Mouse (Mus musculus): Measurements from ENCODE around the gene Pdik1l. TPM values are rescaled to one million over a fixed set of nuclear protein-coding genes. Genes with fewer than 3 reads are reported as not detected.

Gene Pdik1l
- polyA plus RNA-seq, 1 experiment from 2014 or later, result 21.6 TPM

DNA sequence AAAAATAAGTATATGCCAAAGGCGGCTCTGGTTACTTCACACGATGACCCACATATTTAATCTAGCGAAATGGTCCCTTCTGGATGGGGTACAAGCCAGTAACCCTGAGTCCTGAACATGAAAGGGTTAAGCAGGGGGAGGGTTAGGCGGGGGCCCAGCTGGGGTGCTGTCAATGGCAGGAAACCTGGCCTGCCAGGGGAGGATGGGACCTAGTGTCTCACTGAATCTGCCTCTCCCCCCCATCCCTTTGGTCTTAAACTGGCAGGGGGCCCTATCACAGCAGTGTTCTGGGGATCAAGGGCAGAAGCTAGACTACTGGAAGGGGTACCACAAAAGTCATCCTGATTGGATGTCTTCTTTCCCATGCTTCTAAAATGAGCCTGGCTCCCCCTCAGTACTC, 31.8 kb downstream of the Pdik1l start:
- H3K4me1 ChIP-seq, result peaks cover 75% of the 10 kb centered on the region
- peak overlapping the region; percentile 78 for H3K27ac ChIP-seq
- H3K4me3 ChIP-seq (replicated peaks), result no peak overlapping the region
- H3K36me3 ChIP-seq, result no peaks in the 10 kb centered on the region
- 39% methylated on average over 4 of the region's 4 CpGs for WGBS
- 0 out of 2 replicates have a peak, but pooled peaks have one; percentile 15 for ATAC-seq (replicated peaks; ENCODE audit: low FRiP score)
- H3K9me3 ChIP-seq (replicated peaks), result no peaks in the 10 kb centered on the region
- peak overlapping the region; percentile 15; the same call in 1 of the 2 replicates for H3K4me2 ChIP-seq
- H3K9ac ChIP-seq, result no peak overlapping the region
- H3K27me3 ChIP-seq, result peaks cover 44% of the 10 kb centered on the region

DNA sequence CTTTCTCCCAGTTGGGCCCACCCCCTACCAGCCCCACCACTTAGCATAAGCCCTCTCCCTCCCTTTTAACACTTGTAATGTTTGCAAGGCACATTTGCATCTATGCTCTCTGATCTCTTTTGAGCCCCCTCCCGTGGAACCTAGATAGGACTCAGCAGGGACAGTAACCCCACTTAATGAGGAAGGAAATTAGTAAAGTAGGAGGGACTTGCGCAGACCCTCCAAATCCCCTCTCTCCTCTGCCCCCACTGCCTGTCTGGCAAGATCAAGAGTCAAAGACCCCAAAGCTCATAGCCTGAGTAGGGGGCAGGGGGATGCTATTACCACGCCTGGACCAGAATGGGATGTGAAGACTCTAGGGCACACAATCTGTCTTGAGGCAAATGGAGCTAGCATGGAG, 32.9 kb downstream of the Pdik1l start:
- H3K9me3 ChIP-seq (replicated peaks), result no peaks in the 10 kb centered on the region
- ATAC-seq (replicated peaks; ENCODE audit: low FRiP score), result no peak
- H3K4me3 ChIP-seq (replicated peaks), result no peak overlapping the region
- H3K9ac ChIP-seq, result no peak overlapping the region
- no peaks in the 10 kb centered on the region for H3K36me3 ChIP-seq
- 55% methylated on average over 3 of the region's 3 CpGs for WGBS
- H3K27me3 ChIP-seq, result peaks cover 54% of the 10 kb centered on the region
- H3K27ac ChIP-seq, result no peak overlapping the region
- peaks cover 86% of the 10 kb centered on the region for H3K4me1 ChIP-seq
- H3K4me2 ChIP-seq, result no peak overlapping the region

DNA sequence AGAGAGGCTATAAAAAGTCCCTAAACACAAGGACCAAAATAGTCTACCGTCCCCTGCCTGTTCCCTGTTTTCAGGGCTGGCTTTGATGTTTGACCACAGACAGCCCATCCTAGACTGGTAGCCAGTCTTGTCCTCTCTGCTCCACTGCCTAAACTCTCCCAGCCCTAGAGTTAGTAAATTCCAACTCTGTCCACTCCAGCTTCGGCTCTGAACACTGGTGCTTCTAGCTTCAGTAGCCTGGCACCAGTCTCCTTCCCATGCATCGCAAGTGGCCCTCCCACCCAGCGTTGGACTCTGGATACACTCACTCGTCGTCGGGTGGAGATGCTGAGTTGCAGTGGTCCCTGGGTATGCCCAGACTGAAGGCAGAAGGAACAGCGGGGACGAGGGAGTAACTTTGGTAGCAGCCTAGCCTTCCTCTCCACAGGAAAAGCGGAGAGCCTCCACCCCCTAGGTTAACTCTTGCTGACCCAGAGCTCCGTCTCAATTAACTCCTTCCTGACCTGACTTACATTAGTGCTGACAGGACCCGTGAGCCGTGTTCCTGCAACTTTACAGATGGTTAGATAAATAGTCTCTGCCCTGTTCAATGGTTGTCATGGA, 33.9 kb downstream of the Pdik1l start, which contains the start of gene Grrp1:
Gene Grrp1 (minus strand): TSS at position 385 of the 603 bp plus-strand sequence.
- Histone ChIP-seq H3K4me1 (peaks cover 91% of the 10 kb centered on the region), H3K9ac (peak within 1 kb of the TSS; percentile 30)

DNA sequence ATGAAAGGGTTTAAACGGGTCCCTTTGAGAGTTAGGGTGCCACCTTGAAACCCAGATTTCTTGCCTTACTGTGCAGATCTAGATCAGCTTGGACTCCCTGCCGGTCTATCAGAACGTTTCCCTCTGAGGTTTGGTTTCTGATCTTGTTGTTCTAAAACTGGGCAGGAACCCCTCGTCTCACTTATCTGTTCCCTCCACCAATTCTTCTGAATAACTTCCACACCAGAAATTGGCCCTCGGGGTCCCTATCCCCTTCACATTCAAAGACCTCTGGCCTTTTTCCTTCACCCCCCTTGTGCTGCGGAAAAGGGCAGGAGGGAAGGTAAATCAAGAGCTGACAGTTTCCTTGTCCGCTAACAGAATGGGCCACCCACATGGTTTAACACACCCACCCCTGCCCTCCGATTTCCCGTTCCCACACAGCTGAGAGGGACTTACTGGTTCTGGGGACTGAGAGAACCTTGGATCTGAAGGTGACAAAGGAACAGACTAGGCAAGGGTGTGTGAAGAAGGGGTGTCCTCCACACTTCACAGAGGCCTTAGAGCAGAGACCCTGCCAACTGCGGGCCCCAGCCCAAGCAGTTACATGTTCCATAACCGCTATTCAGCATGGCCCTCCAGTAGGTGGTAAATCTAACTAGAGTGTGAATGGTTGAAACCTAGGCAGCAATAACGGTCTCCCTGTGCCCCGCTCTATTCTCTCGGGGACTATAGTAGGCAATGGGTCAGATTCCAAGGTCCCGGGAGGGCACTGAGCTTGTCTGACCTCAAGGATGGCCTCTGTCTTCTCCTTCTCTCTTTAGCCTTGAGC, 34.6 kb downstream of the Pdik1l start:
- 9% methylated on average over 15 of the region's 15 CpGs for WGBS
- H3K9me3 ChIP-seq (replicated peaks), result no peaks in the 10 kb centered on the region
- peak overlapping the region; percentile 47 for H3K4me3 ChIP-seq (replicated peaks)
- peaks cover 71% of the 10 kb centered on the region for H3K27me3 ChIP-seq
- peak overlapping the region; percentile 30 for H3K9ac ChIP-seq
- ATAC-seq (replicated peaks; ENCODE audit: low FRiP score), result no peak
- H3K36me3 ChIP-seq, result no peaks in the 10 kb centered on the region
- peak overlapping the region; percentile 61 for H3K27ac ChIP-seq
- H3K4me2 ChIP-seq, result peak overlapping the region; percentile 86
- peaks cover 87% of the 10 kb centered on the region for H3K4me1 ChIP-seq

More for the DNA sequence above, 33.9 kb downstream of the Pdik1l start, which contains the start of gene Grrp1:
- H3K36me3 ChIP-seq, result no peaks in the 10 kb centered on the region
- peak within 1 kb of the TSS; percentile 61 for H3K27ac ChIP-seq
- peaks cover 64% of the 10 kb centered on the region for H3K27me3 ChIP-seq
- 2% methylated on average over 13 of the region's 13 CpGs for WGBS
- peak within 1 kb of the TSS; percentile 47 for H3K4me3 ChIP-seq (replicated peaks)
- no peak for ATAC-seq (replicated peaks; ENCODE audit: low FRiP score)
- H3K4me2 ChIP-seq, result peak within 1 kb of the TSS; percentile 86
- H3K9me3 ChIP-seq (replicated peaks), result no peaks in the 10 kb centered on the region

DNA sequence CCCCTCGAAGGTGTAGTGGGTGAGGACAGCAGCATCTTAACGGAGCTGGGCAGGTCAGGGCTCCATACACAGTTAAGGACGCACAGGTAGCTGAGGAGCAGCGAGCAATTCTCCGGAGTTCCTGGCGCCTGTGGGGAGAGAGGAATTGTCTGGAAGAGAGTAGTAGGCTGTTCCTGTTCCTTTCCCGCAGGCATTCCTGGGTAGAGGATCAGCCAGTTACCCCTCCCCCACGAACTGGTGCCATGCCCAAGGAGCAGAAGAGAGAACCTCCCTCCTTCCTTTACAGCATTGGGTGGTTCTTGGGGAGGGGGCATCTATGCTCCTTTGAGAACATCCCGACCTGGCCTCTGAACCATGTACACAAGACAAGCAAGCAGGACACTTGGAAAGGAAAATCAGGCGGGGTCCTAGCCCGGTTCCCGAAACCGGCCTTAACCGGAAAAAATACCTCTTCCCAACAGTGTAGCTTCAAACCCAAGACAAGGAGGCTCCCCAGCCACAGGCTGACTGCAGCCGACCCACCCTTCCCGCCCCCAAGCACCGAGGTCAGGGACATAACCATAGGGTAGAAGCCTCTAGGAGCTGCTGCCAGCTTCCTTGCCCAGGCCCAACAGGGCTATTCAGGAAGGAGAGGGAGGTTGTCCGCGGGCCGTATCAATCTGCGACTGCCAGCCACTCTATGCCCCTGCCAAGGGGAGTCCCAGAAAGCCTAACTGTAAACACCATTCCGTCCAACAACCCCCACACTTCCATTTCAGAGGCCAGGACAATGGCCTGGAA, 35.4 kb downstream of the Pdik1l start:
- no peaks in the 10 kb centered on the region for H3K9me3 ChIP-seq (replicated peaks)
- peaks cover 79% of the 10 kb centered on the region for H3K4me1 ChIP-seq
- peak overlapping the region; percentile 86 for H3K4me2 ChIP-seq
- 0 out of 2 replicates have a peak overlapping the region, but pooled peaks have one; percentile 51 for H3K9ac ChIP-seq
- no peaks in the 10 kb centered on the region for H3K36me3 ChIP-seq
- peaks cover 79% of the 10 kb centered on the region for H3K27me3 ChIP-seq
- no peak for ATAC-seq (replicated peaks; ENCODE audit: low FRiP score)
- WGBS, result 11% methylated on average over 22 of the region's 22 CpGs
- H3K27ac ChIP-seq, result peak overlapping the region; percentile 61
- H3K4me3 ChIP-seq (replicated peaks), result peak overlapping the region; percentile 47

DNA sequence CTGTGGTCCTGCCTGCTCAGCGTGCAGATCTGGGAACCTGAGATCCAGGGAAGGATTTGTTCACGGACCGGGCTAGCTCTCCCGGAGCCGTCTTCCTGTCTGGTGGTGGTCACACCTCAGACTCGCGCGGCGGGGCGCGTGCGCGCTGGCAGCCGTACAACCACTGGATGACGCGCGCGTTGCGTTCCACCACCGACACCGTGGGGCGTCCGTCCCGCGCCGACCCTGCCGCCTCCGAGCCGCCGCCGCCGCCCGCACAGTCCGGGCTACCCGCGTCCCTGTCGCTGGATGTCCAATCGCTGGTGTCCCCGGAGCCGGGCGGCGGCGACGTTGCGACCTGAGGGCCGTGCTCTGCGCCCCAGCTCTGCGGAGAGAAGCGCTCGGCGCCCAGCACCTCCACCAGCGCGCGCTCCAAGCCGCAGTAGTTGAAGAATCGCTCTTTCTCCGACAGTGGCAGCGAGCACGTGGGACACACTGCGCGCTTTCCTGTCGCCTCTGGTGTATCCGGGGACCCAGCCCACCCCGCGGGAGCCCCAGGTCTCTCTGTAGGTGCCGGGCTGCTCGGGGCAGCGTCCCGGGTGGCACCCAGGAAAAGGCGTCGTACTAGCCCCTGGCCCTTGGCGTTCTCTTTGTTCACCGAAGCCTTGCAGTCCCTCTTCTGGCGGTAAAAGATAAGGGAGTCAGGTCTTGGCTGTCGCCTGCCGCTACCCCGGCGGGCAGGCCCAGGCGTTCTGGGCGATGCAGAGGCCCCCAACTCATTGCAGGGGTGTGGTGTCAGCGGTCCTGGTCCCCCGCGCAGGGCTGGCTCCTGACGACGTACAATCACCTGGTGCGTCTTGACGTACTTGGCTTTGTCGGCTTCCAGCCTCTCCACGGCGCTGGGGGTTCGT, 36.2 kb downstream of the Pdik1l start:
- ATAC-seq (replicated peaks; ENCODE audit: low FRiP score), result no peak
- Histone ChIP-seq H3K27ac (no peak overlapping the region), H3K4me1 (peaks cover 71% of the 10 kb centered on the region), H3K9ac (peak overlapping the region; percentile 51), H3K36me3 (no peaks in the 10 kb centered on the region), H3K4me2 (peak overlapping the region; percentile 86), H3K4me3 (replicated peaks) (peak overlapping the region; percentile 47), H3K9me3 (replicated peaks) (no peaks in the 10 kb centered on the region), H3K27me3 (peaks cover 87% of the 10 kb centered on the region)
- WGBS, result under 1% methylated on average over 90 of the region's 91 CpGs

DNA sequence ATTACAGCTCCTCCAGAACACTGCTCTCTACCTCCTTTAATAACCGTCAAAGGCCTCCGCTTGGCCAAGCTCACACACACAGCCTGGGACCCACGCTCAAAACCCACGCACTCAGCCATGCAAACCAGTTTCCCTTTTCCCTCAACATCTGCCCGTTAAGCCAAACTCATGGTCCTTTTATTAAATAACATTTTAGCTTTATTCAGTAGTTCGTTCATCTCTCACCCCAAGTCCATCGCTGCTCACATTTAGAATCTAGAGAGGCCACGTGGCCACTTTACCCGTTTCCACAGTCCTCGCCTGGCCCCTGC, 36.8 kb downstream of the Pdik1l start:
- peak overlapping the region; percentile 86 for H3K4me2 ChIP-seq
- peaks cover 70% of the 10 kb centered on the region for H3K4me1 ChIP-seq
- H3K36me3 ChIP-seq, result no peaks in the 10 kb centered on the region
- WGBS, result 11% methylated on average over 10 of the region's 10 CpGs
- H3K9me3 ChIP-seq (replicated peaks), result no peaks in the 10 kb centered on the region
- peaks cover 91% of the 10 kb centered on the region for H3K27me3 ChIP-seq
- peak overlapping the region; percentile 47 for H3K4me3 ChIP-seq (replicated peaks)
- no peak overlapping the region for H3K27ac ChIP-seq
- peak overlapping the region; percentile 51 for H3K9ac ChIP-seq
- ATAC-seq (replicated peaks; ENCODE audit: low FRiP score), result no peak

DNA sequence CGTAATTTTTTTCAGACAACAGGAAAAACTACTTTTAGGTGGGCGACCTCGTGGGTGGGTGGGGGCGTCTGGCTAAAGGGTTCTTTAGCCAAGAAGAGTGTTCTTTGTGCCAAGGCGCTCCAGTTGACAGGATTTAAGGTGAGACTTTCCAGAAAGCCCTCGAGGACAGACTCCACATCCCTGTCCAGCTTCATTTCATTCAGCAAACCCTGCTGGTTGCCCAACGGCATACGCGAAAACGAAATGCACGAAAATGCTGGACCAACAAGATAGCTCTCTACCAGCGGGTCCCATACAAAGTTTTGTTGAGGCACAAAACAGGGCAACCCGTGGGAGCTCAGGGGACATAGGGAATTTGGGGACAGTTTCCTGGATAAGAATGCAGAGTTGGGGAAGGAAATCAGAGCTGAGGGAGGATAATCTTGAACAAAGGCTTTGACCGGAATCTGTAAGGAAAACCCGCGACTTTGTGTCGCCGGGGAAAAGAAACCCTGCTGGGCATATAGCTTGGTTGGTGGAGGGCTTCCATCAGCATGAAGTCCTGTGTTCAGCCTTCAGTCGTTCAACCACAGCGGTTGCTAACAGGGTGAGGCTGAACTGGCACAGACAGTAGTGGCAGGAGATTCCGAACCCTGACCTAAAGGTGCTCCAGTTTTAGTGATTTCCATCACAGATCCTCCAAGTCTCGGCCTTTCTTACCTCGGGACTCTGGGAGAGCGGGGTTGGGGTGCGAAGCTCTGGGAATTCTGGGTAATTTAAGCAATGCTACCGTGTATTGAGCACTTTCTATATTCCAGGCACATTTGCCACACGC, 37.4 kb downstream of the Pdik1l start:
- peak overlapping the region; percentile 86 for H3K4me2 ChIP-seq
- no peak overlapping the region for H3K9ac ChIP-seq
- H3K4me1 ChIP-seq, result peaks cover 70% of the 10 kb centered on the region
- peaks cover 91% of the 10 kb centered on the region for H3K27me3 ChIP-seq
- no peak overlapping the region for H3K27ac ChIP-seq
- ATAC-seq (replicated peaks; ENCODE audit: low FRiP score), result no peak
- no peaks in the 10 kb centered on the region for H3K9me3 ChIP-seq (replicated peaks)
- WGBS, result 13% methylated on average over 27 of the region's 27 CpGs
- no peaks in the 10 kb centered on the region for H3K36me3 ChIP-seq
- peak overlapping the region; percentile 47 for H3K4me3 ChIP-seq (replicated peaks)

DNA sequence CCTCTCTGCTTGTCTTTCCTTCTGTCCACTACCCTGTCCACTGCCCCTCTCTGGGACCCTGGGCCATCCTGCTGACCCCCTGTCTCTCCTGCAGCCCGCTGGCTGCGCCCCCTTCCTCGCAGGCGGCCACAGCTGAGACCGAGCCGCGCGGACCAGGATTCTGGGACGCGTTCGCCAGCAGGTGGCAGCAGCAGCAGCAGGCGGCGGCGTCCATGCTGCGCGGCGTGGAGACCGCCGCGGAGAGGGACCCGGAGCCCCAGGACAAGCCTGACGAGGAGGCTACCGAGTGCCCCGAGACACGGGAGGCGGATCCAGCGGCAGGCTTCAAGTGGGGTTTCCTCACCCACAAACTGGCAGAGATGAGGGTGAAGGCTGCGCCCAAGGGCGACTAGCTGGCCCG, 38.0 kb downstream of the Pdik1l start:
- peak; percentile 25; the same call in 1 of the 2 replicates for ATAC-seq (replicated peaks; ENCODE audit: low FRiP score)
- 1% methylated on average over 30 of the region's 30 CpGs for WGBS
- Histone ChIP-seq H3K36me3 (no peaks in the 10 kb centered on the region), H3K9ac (no peak overlapping the region), H3K27me3 (peaks cover 85% of the 10 kb centered on the region), H3K9me3 (replicated peaks) (no peaks in the 10 kb centered on the region), H3K27ac (no peak overlapping the region), H3K4me2 (peak overlapping the region; percentile 86), H3K4me3 (replicated peaks) (peak overlapping the region; percentile 47), H3K4me1 (peaks cover 67% of the 10 kb centered on the region)

DNA sequence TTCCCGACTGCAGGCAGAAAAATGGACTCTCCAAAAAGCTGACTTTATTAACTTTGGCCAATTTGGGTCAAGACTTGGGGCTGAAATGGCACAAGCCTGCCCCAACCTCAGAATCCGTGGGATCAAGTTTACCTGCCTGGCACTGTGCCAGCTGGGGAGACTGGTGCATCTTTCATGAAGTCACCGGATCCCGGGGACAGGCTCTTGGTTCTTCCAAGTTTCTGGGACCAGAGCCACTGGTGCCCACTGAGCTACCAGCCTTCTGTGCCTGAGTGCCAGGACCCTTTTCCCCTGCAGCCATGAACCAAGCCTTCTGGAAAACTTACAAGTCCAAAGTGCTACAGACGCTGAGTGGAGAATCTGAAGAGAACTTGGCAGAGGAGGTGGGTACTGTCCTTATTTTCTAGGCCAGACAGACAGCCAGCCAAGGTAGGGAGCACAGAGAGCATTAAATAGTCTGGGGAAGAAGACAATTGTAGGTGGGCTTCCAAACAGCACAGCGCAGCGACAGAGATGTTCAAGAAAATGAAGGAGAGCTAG, 40.9 kb downstream of the Pdik1l start, which contains the start of gene Gm30191:
Gene Gm30191 (plus strand): TSS at position 217 of the 540 bp plus-strand sequence.
- H3K9ac ChIP-seq, result no peak within 1 kb of the TSS
- H3K36me3 ChIP-seq, result peaks cover 7% of the 10 kb centered on the region; the same call in 1 of the 2 replicates
- no peaks in the 10 kb centered on the region for H3K9me3 ChIP-seq (replicated peaks)
- peaks cover 56% of the 10 kb centered on the region for H3K27me3 ChIP-seq
- 77% methylated on average over 7 of the region's 7 CpGs for WGBS
- peak within 1 kb of the TSS; percentile 61 for H3K4me3 ChIP-seq (replicated peaks)
- peak within 1 kb of the TSS; percentile 79 for H3K4me2 ChIP-seq
- no peak within 1 kb of the TSS for H3K27ac ChIP-seq
- ATAC-seq (replicated peaks; ENCODE audit: low FRiP score), result no peak
- H3K4me1 ChIP-seq, result peaks cover 49% of the 10 kb centered on the region

Data from kidney, embryonic 15.5 days (tissue).